Mouse (Mus musculus) 416B (cell line): ENCODE results near the gene Aif1l.

Source experiments
- DNase-seq: peaks from one replicate; pipeline ENCODE4 v3.0.0; 2011; ENCODE audit warnings: low read depth

Gene Aif1l

GRCm38 (mm10) chr2:31952725-31953124 lies 2.8 kb downstream of the Aif1l start:
- peak; percentile 21 for DNase-seq

GRCm38 (mm10) chr2:31953687-31954086 lies 3.7 kb downstream of the Aif1l start:
- DNase-seq, result no peak

GRCm38 (mm10) chr2:31954779-31955181 lies 4.8 kb downstream of the Aif1l start:
- no peak for DNase-seq

GRCm38 (mm10) chr2:31955686-31956085 lies 5.7 kb downstream of the Aif1l start:
- DNase-seq, result no peak

GRCm38 (mm10) chr2:31957211-31957610 lies 7.3 kb downstream of the Aif1l start:
- DNase-seq, result no peak

GRCm38 (mm10) chr2:31960986-31961385 lies 11.0 kb downstream of the Aif1l start:
- DNase-seq, result no peak

- no peak for DNase-seq
Measured at GRCm38 (mm10) chr2:31961791-31962222, 11.9 kb downstream of the Aif1l start.

GRCm38 (mm10) chr2:31962501-31963224 lies 12.7 kb downstream of the Aif1l start:
- DNase-seq, result peak; percentile 9

- no peak for DNase-seq
Measured at GRCm38 (mm10) chr2:31963491-31963890, 13.6 kb downstream of the Aif1l start.

- DNase-seq, result no peak
Measured at GRCm38 (mm10) chr2:31964191-31964590, 14.3 kb downstream of the Aif1l start.

GRCm38 (mm10) chr2:31965110-31965509 lies 15.2 kb downstream of the Aif1l start:
- peak; percentile 56 for DNase-seq

- DNase-seq, result no peak
Measured at GRCm38 (mm10) chr2:31966801-31967200, 16.9 kb downstream of the Aif1l start.

- no peak for DNase-seq
Measured at GRCm38 (mm10) chr2:31972589-31972988, 22.6 kb downstream of the Aif1l start.

- peak; percentile 99 for DNase-seq
Measured at GRCm38 (mm10) chr2:31974141-31974808, 24.3 kb downstream of the Aif1l start, which contains the start of gene Nup214. Gene Nup214, plus strand, starts transcription at chr2:31974436.

GRCm38 (mm10) chr2:31974809-31975371 lies 25.0 kb downstream of the Aif1l start:
- peak; percentile 51 for DNase-seq

- DNase-seq, result no peak
Measured at GRCm38 (mm10) chr2:31987774-31988173, 37.8 kb downstream of the Aif1l start.

GRCm38 (mm10) chr2:31990961-31991360 lies 41.0 kb downstream of the Aif1l start:
- no peak for DNase-seq

- DNase-seq, result no peak
Measured at GRCm38 (mm10) chr2:31994896-31995295, 45.0 kb downstream of the Aif1l start.

- no peak for DNase-seq
Measured at GRCm38 (mm10) chr2:31996060-31996459, 46.1 kb downstream of the Aif1l start.

- DNase-seq, result no peak
Measured at GRCm38 (mm10) chr2:31997539-31997938, 47.6 kb downstream of the Aif1l start.

- DNase-seq, result peak; percentile 37
Measured at GRCm38 (mm10) chr2:31998443-31998842, 48.5 kb downstream of the Aif1l start.

GRCm38 (mm10) chr2:32008311-32008710 lies 58.4 kb downstream of the Aif1l start:
- DNase-seq, result no peak

- DNase-seq, result no peak
Measured at GRCm38 (mm10) chr2:32008716-32009115, 58.8 kb downstream of the Aif1l start.
